Mouse (Mus musculus) cerebellum, adult 2 months (tissue): Measurements from ENCODE around the gene Hax1. TPM values are rescaled to one million over a fixed set of nuclear protein-coding genes. Genes with fewer than 3 reads are reported as not detected.
A peak's percentile ranks its signal among the peaks of the same experiment; 100 is the strongest.

Source experiments
- DNase-seq, 2 experiments: peaks; one replicate each; pipeline ENCODE4 v3.0.0; 2021
- H3K27ac ChIP-seq: fragments of 200-500 bp; 2 replicates; pipeline ENCODE4 v1.5.1; 2012; ENCODE audit warnings: low read length, control low read depth, inconsistent platforms; ENCODE audit not compliant: insufficient read depth
- H3K27me3 ChIP-seq: fragments of 200-500 bp; 2 replicates; pipeline ENCODE4 v1.6.1; 2012; ENCODE audit warnings: inconsistent platforms, mild to moderate bottlenecking, low read length, moderate library complexity; ENCODE audit not compliant: control insufficient read depth, insufficient read depth
- H3K4me1 ChIP-seq: fragments of 200-500 bp; 2 replicates; pipeline ENCODE4 v1.6.1; 2011; ENCODE audit warnings: low read length; ENCODE audit not compliant: control insufficient read depth, insufficient read depth
- H3K4me3 ChIP-seq: fragments of 200-500 bp; replicated peaks from 2 replicates; pipeline ENCODE3; 2011; ENCODE audit warnings: mild to moderate bottlenecking, low read depth, low read length, control low read depth; ENCODE audit not compliant: insufficient read depth
- CTCF ChIP-seq: fragments of 200-500 bp; IDR thresholded peaks from 2 replicates; pipeline ENCODE4 v1.5.1; 2011; ENCODE audit warnings: low read depth, mild to moderate bottlenecking, control low read depth, low read length, moderate library complexity, borderline replicate concordance; ENCODE audit not compliant: insufficient read depth
- POLR2A ChIP-seq: fragments of 200-500 bp; IDR thresholded peaks from 2 replicates; pipeline ENCODE4 v1.6.1; 2011; ENCODE audit warnings: low read length, control low read depth, borderline replicate concordance; ENCODE audit not compliant: insufficient read depth
- WGBS: fragments of 180-500 bp; shearing (Covaris S2); methylation state at CpG from one replicate; pipeline ENCODE4 v1.1.7; 2018; 5-methylcytosine and 5-hydroxymethylcytosine counted together
- polyA plus RNA-seq: library from polyadenylated mRNA; depleted of rRNA; stranded (reverse); fragments of >200 nt; gene quantifications from 2 replicates; pipeline ENCODE4 v1.2.3, GENCODE M21; 2012

The Hax1 gene
- polyA plus RNA-seq, 1 experiment = 125 TPM

- 92% methylated on average over 8 of the region's 8 CpGs for WGBS
- H3K27me3 ChIP-seq = no peaks in the 10 kb centered on the region
- DNase-seq = no peak
- no peak overlapping the region for H3K4me3 ChIP-seq
- H3K27ac ChIP-seq = no peak overlapping the region
- TF ChIP-seq POLR2A (no peak), CTCF (no peak)
- peaks cover 16% of the 10 kb centered on the region for H3K4me1 ChIP-seq
Observed at GRCm38 (mm10) chr3:89965557-89965956, 33.0 kb downstream of the Hax1 start.

DNA sequence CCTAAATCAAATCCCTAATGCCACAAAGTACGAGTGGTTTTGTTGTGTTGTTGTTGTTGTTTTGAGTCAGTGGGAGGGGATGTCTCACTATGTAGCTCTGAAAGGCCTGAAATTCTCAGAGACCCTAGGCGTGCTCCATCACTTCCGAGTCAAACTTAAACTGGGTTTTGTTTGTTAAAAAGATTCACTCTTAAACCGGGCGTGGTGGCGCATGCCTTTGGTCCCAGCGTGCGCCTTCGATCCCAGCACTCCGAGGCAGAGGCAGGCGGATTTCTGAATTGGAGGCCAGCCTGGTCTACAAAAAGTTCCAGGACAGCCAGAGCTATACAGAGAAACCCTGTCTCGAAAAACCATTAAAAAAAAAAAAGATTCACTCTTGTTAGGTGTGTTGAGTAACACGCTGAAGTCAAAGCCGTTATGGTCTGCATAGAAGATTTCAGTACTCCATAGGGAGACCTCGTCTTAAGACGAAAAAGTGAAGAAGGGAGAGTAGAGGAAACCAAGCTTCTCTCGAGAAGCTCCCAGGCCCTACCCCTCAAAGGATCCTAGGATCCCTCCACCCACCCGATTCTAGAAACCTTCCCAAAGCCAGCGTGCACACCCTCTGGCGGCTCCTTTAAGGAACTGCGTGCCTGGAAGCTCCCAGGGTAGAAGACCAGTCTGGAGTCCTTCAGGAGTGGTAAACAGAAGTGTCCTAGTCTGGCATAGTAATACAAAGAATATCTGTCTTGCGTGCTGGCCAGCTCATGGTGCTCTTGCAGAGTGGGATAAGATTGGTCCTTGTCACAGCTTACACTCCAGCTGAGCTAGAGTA lies 34.4 kb downstream of the Hax1 start:
- no peaks in the 10 kb centered on the region for H3K27me3 ChIP-seq
- TF ChIP-seq POLR2A = no peak
- TF ChIP-seq CTCF = peak; percentile 74
- peaks cover 18% of the 10 kb centered on the region for H3K4me1 ChIP-seq
- WGBS = 21% methylated on average over 22 of the region's 22 CpGs
- H3K4me3 ChIP-seq = peak overlapping the region; percentile 69
- H3K27ac ChIP-seq = no peak overlapping the region
- DNase-seq = peak; percentile 71 to 72

- Histone ChIP-seq H3K27ac (peak within 1 kb of the TSS; percentile 9; the same call in 1 of the 2 replicates), H3K4me3 (peak within 1 kb of the TSS; percentile 69), H3K27me3 (no peaks in the 10 kb centered on the region), H3K4me1 (peaks cover 25% of the 10 kb centered on the region)
- DNase-seq = peak; percentile 54 to 63
- TF ChIP-seq CTCF (no peak), POLR2A (peak; percentile 40; the same call in 1 of the 2 replicates)
- 1% methylated on average over 34 of the region's 35 CpGs for WGBS
Observed at GRCm38 (mm10) chr3:89963221-89963763, 35.3 kb downstream of the Hax1 start, which contains the start of gene Atp8b2. TSS of gene Atp8b2 (minus strand) at chr3:89963508.

DNA sequence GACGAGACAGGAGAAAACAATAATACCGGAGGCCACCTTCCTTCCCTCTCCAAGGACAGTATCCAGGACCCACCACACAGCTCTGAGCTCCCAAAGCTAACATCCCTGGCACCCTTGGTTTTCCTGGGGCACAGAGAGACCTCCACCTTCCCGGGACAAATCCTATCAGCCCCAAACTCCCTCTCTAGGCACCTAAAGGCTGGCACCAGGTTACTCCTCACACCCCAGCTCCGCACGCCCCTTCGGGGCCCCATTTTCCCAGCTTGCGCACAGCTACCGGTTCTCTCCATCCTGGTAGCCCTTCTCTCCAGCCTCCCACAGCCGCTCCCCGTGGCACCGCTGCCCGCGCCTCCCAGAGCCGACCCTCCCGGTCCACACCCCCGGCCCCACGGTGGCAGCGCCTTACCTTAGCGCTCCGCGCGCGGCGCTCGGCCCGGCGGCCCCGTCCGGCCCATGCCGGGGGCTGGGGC lies 35.8 kb downstream of the Hax1 start:
- 0 out of 2 replicates have a peak overlapping the region, but pooled peaks have one; percentile 0 for H3K27ac ChIP-seq
- H3K27me3 ChIP-seq = no peaks in the 10 kb centered on the region
- TF ChIP-seq POLR2A (no peak), CTCF (no peak)
- peaks cover 25% of the 10 kb centered on the region for H3K4me1 ChIP-seq
- peak; percentile 27 to 57 for DNase-seq
- WGBS = under 1% methylated on average over 30 of the region's 30 CpGs
- peak overlapping the region; percentile 69 for H3K4me3 ChIP-seq

DNA sequence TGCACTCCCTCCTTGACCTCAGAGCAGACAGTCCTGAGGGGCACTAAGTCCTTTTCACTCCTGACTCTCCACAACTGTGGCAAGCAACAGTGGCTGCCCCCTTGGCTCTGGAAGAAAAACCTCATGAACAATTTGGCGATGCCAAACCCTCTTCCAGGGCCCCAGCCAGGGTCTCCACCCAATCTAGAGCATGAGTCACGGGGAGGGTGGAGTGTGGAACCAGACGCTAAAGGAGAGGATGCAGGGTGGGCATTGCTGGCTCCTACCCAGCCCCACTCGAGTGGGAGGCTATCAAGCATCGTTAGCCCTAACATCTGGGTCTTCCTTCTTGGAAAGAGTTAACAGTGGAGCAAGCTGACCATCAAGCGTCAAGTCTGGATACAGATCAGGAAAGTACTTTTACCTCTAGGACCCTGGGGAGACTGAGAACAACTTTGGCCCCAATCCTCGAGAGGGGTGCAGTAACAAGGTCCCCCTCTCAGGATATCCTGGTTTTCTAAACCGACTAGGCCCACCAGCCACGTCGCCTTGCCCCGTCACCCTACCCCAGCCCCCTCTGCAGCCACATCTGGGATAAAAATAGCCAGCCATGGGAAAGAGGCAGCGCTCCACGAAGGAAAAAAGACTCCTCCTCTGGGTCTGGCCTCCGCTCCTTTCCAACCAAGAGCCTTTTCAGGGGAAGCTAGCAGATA lies 36.4 kb downstream of the Hax1 start:
- 7% methylated on average over 14 of the region's 14 CpGs for WGBS
- peak overlapping the region; percentile 69 for H3K4me3 ChIP-seq
- H3K27me3 ChIP-seq = no peaks in the 10 kb centered on the region
- peak; percentile 21 to 25 for DNase-seq
- TF ChIP-seq CTCF (no peak), POLR2A (no peak)
- H3K27ac ChIP-seq = 0 out of 2 replicates have a peak overlapping the region, but pooled peaks have one; percentile 0
- H3K4me1 ChIP-seq = peaks cover 25% of the 10 kb centered on the region

DNA sequence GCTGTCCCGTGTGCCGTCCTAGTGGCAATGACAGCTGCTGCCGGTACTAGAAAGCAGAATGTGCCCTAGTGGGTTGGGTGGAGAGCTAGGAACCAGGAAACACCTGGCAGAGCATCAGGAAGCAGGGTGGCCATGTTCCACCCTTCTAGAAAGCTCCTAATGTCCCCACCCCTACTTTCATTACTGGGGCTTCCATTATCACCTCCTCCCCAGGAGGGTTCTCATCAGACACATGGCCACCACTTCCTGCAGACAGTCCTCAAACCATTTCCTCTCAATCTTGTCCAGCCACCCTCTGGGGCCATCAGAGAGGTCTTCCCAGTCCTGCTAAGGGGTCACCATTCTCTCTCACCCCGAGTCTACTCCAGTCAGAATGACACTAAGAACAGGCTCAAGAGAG lies 37.1 kb downstream of the Hax1 start:
- H3K4me3 ChIP-seq = no peak overlapping the region
- 0 out of 2 replicates have a peak overlapping the region, but pooled peaks have one; percentile 20 for H3K27ac ChIP-seq
- no peaks in the 10 kb centered on the region for H3K27me3 ChIP-seq
- WGBS = 39% methylated on average over 4 of the region's 4 CpGs
- TF ChIP-seq POLR2A (no peak), CTCF (no peak)
- H3K4me1 ChIP-seq = peaks cover 25% of the 10 kb centered on the region
- DNase-seq = peak in 1 of 2 experiments; percentile 15

- Histone ChIP-seq H3K27ac (peak overlapping the region; percentile 56), H3K4me1 (peaks cover 25% of the 10 kb centered on the region), H3K27me3 (no peaks in the 10 kb centered on the region), H3K4me3 (peak overlapping the region; percentile 72)
- TF ChIP-seq POLR2A = peak; percentile 56; the same call in 1 of the 2 replicates
- no peak for TF ChIP-seq CTCF
- DNase-seq = peak; percentile 95 to 97
- under 1% methylated on average over 30 of the region's 30 CpGs for WGBS
Observed at GRCm38 (mm10) chr3:89960469-89960868, 38.1 kb downstream of the Hax1 start.
